Mouse (Mus musculus) kidney, embryonic 15.5 days (tissue): ENCODE results near the gene Slc38a1. TPM values are rescaled to one million over a fixed set of nuclear protein-coding genes. Genes with fewer than 3 reads are reported as not detected.

Experiments
- ATAC-seq: fragments of 200-750 bp; cut with Nextera tagmentation; replicated peaks from 2 replicates; pipeline ENCODE4 v1.8.0; 2017; ENCODE audit warnings: moderate TSS enrichment; ENCODE audit not compliant: low FRiP score
- H3K27ac ChIP-seq: fragments of 300-500 bp; sonication (generic); 2 replicates; pipeline ENCODE4 v1.5.1; 2015; ENCODE audit warnings: mild to moderate bottlenecking, inconsistent platforms
- H3K27me3 ChIP-seq: fragments of 300-500 bp; sonication (generic); 2 replicates; pipeline ENCODE4 v1.6.1; 2015; ENCODE audit warnings: inconsistent platforms
- H3K36me3 ChIP-seq: fragments of 300-500 bp; sonication (generic); 2 replicates; pipeline ENCODE4 v1.6.1; 2015; ENCODE audit warnings: inconsistent platforms
- H3K4me1 ChIP-seq: fragments of 300-500 bp; sonication (generic); 2 replicates; pipeline ENCODE4 v1.6.1; 2015; ENCODE audit warnings: inconsistent platforms
- H3K4me2 ChIP-seq: fragments of 300-500 bp; sonication (generic); 2 replicates; pipeline ENCODE4 v1.6.1; 2015; ENCODE audit warnings: moderate library complexity, mild to moderate bottlenecking, inconsistent platforms
- H3K4me3 ChIP-seq: fragments of 300-500 bp; sonication (generic); replicated peaks from 2 replicates; pipeline ENCODE4 v1.5.1; 2015; ENCODE audit warnings: mild to moderate bottlenecking, inconsistent platforms
- H3K9ac ChIP-seq: fragments of 300-500 bp; sonication (generic); 2 replicates; pipeline ENCODE4 v1.6.1; 2015; ENCODE audit warnings: mild to moderate bottlenecking, inconsistent platforms
- H3K9me3 ChIP-seq: fragments of 300-500 bp; sonication (generic); replicated peaks from 2 replicates; pipeline ENCODE4 v1.6.1; 2016; ENCODE audit warnings: inconsistent platforms
- WGBS: fragments of 180-500 bp; shearing (Covaris S2); methylation state at CpG from one replicate; pipeline ENCODE4 v1.1.7; 2015; ENCODE audit warnings: mixed read lengths; 5-methylcytosine and 5-hydroxymethylcytosine counted together
- polyA plus RNA-seq: library from polyadenylated mRNA; unstranded; fragments of >200 nt; fragmentation: Nextera tagmentation; extraction: Ambion mirVana; gene quantifications from 2 replicates; pipeline ENCODE4 v1.2.1, GENCODE M21; 2015

Gene Slc38a1
- polyA plus RNA-seq: 69.9 and 74.8 TPM in 2 replicates

GRCm38 (mm10) chr15:96642436-96643405, at the start of gene Slc38a1:
Gene Slc38a1, minus strand, starts transcription at chr15:96642913.
- ATAC-seq: peak; percentile 78
- Histone ChIP-seq H3K27me3 (no peaks in the 10 kb centered on the region), H3K4me3 (peak within 1 kb of the TSS; percentile 60), H3K36me3 (no peaks in the 10 kb centered on the region), H3K4me1 (peaks cover 39% of the 10 kb centered on the region), H3K27ac (peak within 1 kb of the TSS; percentile 94), H3K4me2 (peak within 1 kb of the TSS; percentile 80), H3K9ac (peak within 1 kb of the TSS; percentile 68), H3K9me3 (no peaks in the 10 kb centered on the region)
- WGBS: under 1% methylated on average over 70 of the region's 70 CpGs

- H3K27ac ChIP-seq: no peak overlapping the region
- H3K36me3 ChIP-seq: peaks cover 96% of the 10 kb centered on the region
- WGBS: 91% methylated on average over 11 of the region's 11 CpGs
- H3K9ac ChIP-seq: no peak overlapping the region
- ATAC-seq: no peak
- no peak overlapping the region for H3K4me2 ChIP-seq
- H3K4me3 ChIP-seq: no peak overlapping the region
- no peaks in the 10 kb centered on the region for H3K27me3 ChIP-seq
- H3K9me3 ChIP-seq: no peaks in the 10 kb centered on the region
- peaks cover 29% of the 10 kb centered on the region for H3K4me1 ChIP-seq
These were observed 49.7 kb upstream of the Slc38a1 start for GRCm38 (mm10) chr15:96692401-96692800.

- Histone ChIP-seq H3K4me2 (no peak overlapping the region), H3K27ac (no peak overlapping the region), H3K4me3 (no peak overlapping the region), H3K27me3 (no peaks in the 10 kb centered on the region), H3K4me1 (peaks cover 19% of the 10 kb centered on the region), H3K36me3 (peaks cover 93% of the 10 kb centered on the region), H3K9ac (no peak overlapping the region), H3K9me3 (no peaks in the 10 kb centered on the region)
- no peak for ATAC-seq
- WGBS: 87% methylated on average over 15 of the region's 15 CpGs
These were observed 48.7 kb upstream of the Slc38a1 start for GRCm38 (mm10) chr15:96691381-96691780.

GRCm38 (mm10) chr15:96690829-96691228, 48.1 kb upstream of the Slc38a1 start:
- ATAC-seq: no peak
- 92% methylated on average over 13 of the region's 13 CpGs for WGBS

GRCm38 (mm10) chr15:96689919-96690318, 47.2 kb upstream of the Slc38a1 start:
- H3K4me2 ChIP-seq: no peak overlapping the region
- WGBS: 92% methylated on average over 9 of the region's 9 CpGs
- H3K27ac ChIP-seq: no peak overlapping the region
- no peaks in the 10 kb centered on the region for H3K27me3 ChIP-seq
- H3K36me3 ChIP-seq: peaks cover 79% of the 10 kb centered on the region
- H3K4me1 ChIP-seq: peaks cover 4% of the 10 kb centered on the region; the same call in 1 of the 2 replicates
- no peak overlapping the region for H3K9ac ChIP-seq
- no peak for ATAC-seq
- no peak overlapping the region for H3K4me3 ChIP-seq
- no peaks in the 10 kb centered on the region for H3K9me3 ChIP-seq

More at GRCm38 (mm10) chr15:96690829-96691228, 48.1 kb upstream of the Slc38a1 start:
- Histone ChIP-seq H3K4me2 (no peak overlapping the region), H3K36me3 (peaks cover 88% of the 10 kb centered on the region), H3K27ac (no peak overlapping the region), H3K9ac (no peak overlapping the region), H3K27me3 (no peaks in the 10 kb centered on the region), H3K4me1 (peaks cover 13% of the 10 kb centered on the region), H3K4me3 (no peak overlapping the region), H3K9me3 (no peaks in the 10 kb centered on the region)

GRCm38 (mm10) chr15:96688784-96689318, 46.1 kb upstream of the Slc38a1 start:
- WGBS: 92% methylated on average over 12 of the region's 12 CpGs
- no peak for ATAC-seq

GRCm38 (mm10) chr15:96688036-96688435, 45.3 kb upstream of the Slc38a1 start:
- Histone ChIP-seq H3K4me1 (peaks cover 8% of the 10 kb centered on the region; the same call in 1 of the 2 replicates), H3K4me2 (no peak overlapping the region), H3K27ac (no peak overlapping the region), H3K9me3 (no peaks in the 10 kb centered on the region), H3K36me3 (peaks cover 60% of the 10 kb centered on the region), H3K27me3 (no peaks in the 10 kb centered on the region), H3K9ac (no peak overlapping the region), H3K4me3 (no peak overlapping the region)
- 85% methylated on average over 6 of the region's 6 CpGs for WGBS
- ATAC-seq: no peak

More at GRCm38 (mm10) chr15:96688784-96689318, 46.1 kb upstream of the Slc38a1 start:
- Histone ChIP-seq H3K27me3 (no peaks in the 10 kb centered on the region), H3K27ac (no peak overlapping the region), H3K4me3 (no peak overlapping the region), H3K9ac (no peak overlapping the region), H3K36me3 (peaks cover 68% of the 10 kb centered on the region), H3K4me1 (peaks cover 8% of the 10 kb centered on the region; the same call in 1 of the 2 replicates), H3K9me3 (no peaks in the 10 kb centered on the region), H3K4me2 (no peak overlapping the region)

GRCm38 (mm10) chr15:96687366-96687765, 44.7 kb upstream of the Slc38a1 start:
- ATAC-seq: no peak
- Histone ChIP-seq H3K9ac (no peak overlapping the region), H3K36me3 (peaks cover 53% of the 10 kb centered on the region), H3K27me3 (no peaks in the 10 kb centered on the region), H3K9me3 (no peaks in the 10 kb centered on the region), H3K27ac (no peak overlapping the region), H3K4me2 (no peak overlapping the region), H3K4me3 (no peak overlapping the region), H3K4me1 (peaks cover 8% of the 10 kb centered on the region; the same call in 1 of the 2 replicates)
- WGBS: 37% methylated on average over 1 of the region's 1 CpGs

GRCm38 (mm10) chr15:96686201-96687159, 43.8 kb upstream of the Slc38a1 start:
- no peak overlapping the region for H3K9ac ChIP-seq
- ATAC-seq: 0 out of 2 replicates have a peak, but pooled peaks have one; percentile 19
- no peak overlapping the region for H3K4me2 ChIP-seq
- no peaks in the 10 kb centered on the region for H3K27me3 ChIP-seq
- no peak overlapping the region for H3K27ac ChIP-seq
- H3K4me1 ChIP-seq: peaks cover 8% of the 10 kb centered on the region; the same call in 1 of the 2 replicates
- WGBS: 77% methylated on average over 9 of the region's 9 CpGs
- peaks cover 44% of the 10 kb centered on the region for H3K36me3 ChIP-seq
- no peaks in the 10 kb centered on the region for H3K9me3 ChIP-seq
- H3K4me3 ChIP-seq: no peak overlapping the region

- peaks cover 8% of the 10 kb centered on the region; the same call in 1 of the 2 replicates for H3K4me1 ChIP-seq
- H3K4me2 ChIP-seq: no peak overlapping the region
- peaks cover 32% of the 10 kb centered on the region for H3K36me3 ChIP-seq
- 67% methylated on average over 6 of the region's 6 CpGs for WGBS
- no peak overlapping the region for H3K9ac ChIP-seq
- H3K27ac ChIP-seq: no peak overlapping the region
- no peaks in the 10 kb centered on the region for H3K9me3 ChIP-seq
- ATAC-seq: no peak
- H3K27me3 ChIP-seq: no peaks in the 10 kb centered on the region
- no peak overlapping the region for H3K4me3 ChIP-seq
These were observed 42.6 kb upstream of the Slc38a1 start for GRCm38 (mm10) chr15:96685273-96685672.

GRCm38 (mm10) chr15:96684132-96684830, 41.6 kb upstream of the Slc38a1 start:
- H3K27me3 ChIP-seq: 0 out of 2 replicates have a peak, but pooled peaks cover 5% of the 10 kb centered on the region
- no peak; the same call in 1 of the 2 replicates for ATAC-seq
- H3K27ac ChIP-seq: no peak overlapping the region
- H3K36me3 ChIP-seq: peaks cover 24% of the 10 kb centered on the region
- H3K4me2 ChIP-seq: peak overlapping the region; percentile 15; the same call in 1 of the 2 replicates
- no peak overlapping the region for H3K9ac ChIP-seq
- WGBS: 40% methylated on average over 11 of the region's 11 CpGs
- H3K4me1 ChIP-seq: peaks cover 8% of the 10 kb centered on the region; the same call in 1 of the 2 replicates
- H3K9me3 ChIP-seq: no peaks in the 10 kb centered on the region
- H3K4me3 ChIP-seq: no peak overlapping the region
